Mouse (Mus musculus): ENCODE results near the gene Hmgb1. TPM values are rescaled to one million over a fixed set of nuclear protein-coding genes. Genes with fewer than 3 reads are reported as not detected.
A peak's percentile ranks its signal among the peaks of the same experiment; 100 is the strongest.

Gene Hmgb1
- polyA plus RNA-seq (2014; fragmentation: Nextera tagmentation; extraction: Ambion mirVana) = 2,008 and 2,115 TPM in 2 replicates

DNA sequence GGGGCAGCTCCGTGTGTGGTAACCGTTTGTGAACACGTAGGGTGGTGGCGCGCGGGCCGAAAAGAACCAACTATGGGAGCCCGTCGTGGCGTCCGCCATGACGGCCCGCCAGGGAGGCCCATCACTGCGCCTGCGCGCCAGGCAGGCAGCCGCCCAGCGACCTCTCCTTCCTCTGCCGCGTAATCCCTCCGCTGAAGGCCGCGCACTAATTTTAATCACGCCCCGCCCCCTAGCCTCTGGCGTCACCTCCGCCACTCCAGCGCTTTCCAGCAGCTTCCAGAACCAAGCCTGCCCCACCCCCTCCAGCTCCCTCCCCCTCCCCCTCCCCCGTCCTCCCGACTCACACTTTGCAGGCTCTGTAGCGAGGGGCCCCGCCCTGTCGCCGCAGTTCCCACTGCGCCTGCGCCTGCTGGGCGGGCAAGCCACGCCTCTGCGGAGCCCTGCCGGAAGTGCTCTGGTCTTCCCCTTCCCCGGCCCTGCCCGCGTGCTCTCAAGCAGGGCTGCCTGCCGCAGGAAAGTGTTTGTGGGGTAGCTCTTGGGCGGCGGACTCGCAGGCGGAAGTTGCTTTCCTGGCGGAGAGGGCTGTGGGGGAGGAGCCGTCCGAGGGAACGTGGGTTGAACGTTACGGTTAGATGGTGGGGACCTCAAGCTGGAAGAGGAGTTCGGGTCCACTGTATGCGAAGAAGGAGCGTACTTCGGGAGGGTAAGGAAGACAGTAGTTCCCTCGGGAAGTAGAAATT is at the start of gene Hmgb1, which contains the start of gene Uspl1:
TSS of gene Hmgb1 (minus strand) at position 386 of the 740 bp plus-strand sequence.
TSS of gene Uspl1 (plus strand) at position 247 of the 740 bp plus-strand sequence.
- Histone ChIP-seq H3K27ac (ENCODE audit: low read depth) (peak within 1 kb of the TSS; percentile 97), H3K27me3 (ENCODE audit: insufficient read depth, low read length) (no peaks in the 10 kb centered on the region), H3K9me3 (ENCODE audit: low read depth, low read length) (no peaks in the 10 kb centered on the region), H3K9ac (peak within 1 kb of the TSS; percentile 92), H3K4me1 (ENCODE audit: insufficient read depth) (peaks cover 5% of the 10 kb centered on the region; the same call in 1 of the 2 replicates), H3K36me3 (ENCODE audit: insufficient read depth) (peaks cover 9% of the 10 kb centered on the region), H3K4me3 (ENCODE audit: low read depth, low read length) (peak within 1 kb of the TSS; percentile 78), H3K4me2 (peak within 1 kb of the TSS; percentile 86)
- ATAC-seq (ENCODE audit: insufficient read depth) (peak; percentile 99), DNase-seq (peak; percentile 99)
- WGBS = under 1% methylated on average over 59 of the region's 59 CpGs
- TF ChIP-seq CTCF (IDR thresholded peaks at IDR 0.05; ENCODE audit: low read depth) = no peak; the same call in 1 of the 2 replicates

DNA sequence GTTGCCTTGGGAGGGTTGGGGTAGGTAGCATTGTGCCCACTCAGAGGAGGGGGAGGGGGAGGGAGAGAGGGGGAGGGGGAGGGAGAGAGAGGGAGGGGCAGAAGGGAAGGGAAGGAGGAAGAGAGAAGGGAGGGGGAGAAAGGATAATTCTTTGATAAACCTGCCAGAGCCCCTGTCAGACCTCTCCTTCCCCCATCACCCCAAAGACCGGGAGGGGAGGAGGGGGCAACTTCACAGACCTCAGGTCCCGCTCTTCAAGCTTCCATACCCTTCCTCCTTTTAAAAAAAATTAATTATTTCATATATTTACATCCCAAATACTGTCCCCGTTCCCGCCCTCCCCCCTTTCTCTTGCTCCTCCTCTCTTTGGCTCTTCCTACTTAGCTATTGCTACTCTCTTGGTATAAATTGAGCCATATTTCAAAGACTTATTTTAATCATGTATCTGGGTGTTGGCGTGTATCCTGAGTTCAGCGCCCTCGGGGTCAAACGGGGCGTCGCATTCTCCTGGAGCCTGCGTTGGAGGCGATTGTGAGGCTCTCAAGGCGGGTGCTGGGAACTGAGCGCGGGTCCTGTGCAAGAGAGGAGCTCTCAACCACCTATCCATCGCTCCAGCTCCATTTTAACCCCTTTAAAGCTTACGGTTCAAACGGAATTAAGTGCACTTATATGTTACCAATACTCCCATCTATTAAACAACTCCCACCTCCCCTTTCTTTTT is 45.5 kb upstream of the Hmgb1 start:
- peak overlapping the region; percentile 39 for H3K4me3 ChIP-seq (ENCODE audit: low read depth, low read length)
- no peaks in the 10 kb centered on the region for H3K36me3 ChIP-seq (ENCODE audit: insufficient read depth)
- peak; percentile 6; the same call in 1 of the 2 replicates for ATAC-seq (ENCODE audit: insufficient read depth)
- TF ChIP-seq CTCF (IDR thresholded peaks at IDR 0.05; ENCODE audit: low read depth) = no peak
- H3K4me1 ChIP-seq (ENCODE audit: insufficient read depth) = peaks cover under 1% of the 10 kb centered on the region; the same call in 1 of the 2 replicates
- H3K27me3 ChIP-seq (ENCODE audit: insufficient read depth, low read length) = no peaks in the 10 kb centered on the region
- peak overlapping the region; percentile 81 for H3K27ac ChIP-seq (ENCODE audit: low read depth)
- 63% methylated on average over 18 of the region's 18 CpGs for WGBS
- peak overlapping the region; percentile 52 for H3K9ac ChIP-seq
- peak overlapping the region; percentile 53 for H3K4me2 ChIP-seq
- DNase-seq = peak; percentile 27
- no peaks in the 10 kb centered on the region for H3K9me3 ChIP-seq (ENCODE audit: low read depth, low read length)

DNA sequence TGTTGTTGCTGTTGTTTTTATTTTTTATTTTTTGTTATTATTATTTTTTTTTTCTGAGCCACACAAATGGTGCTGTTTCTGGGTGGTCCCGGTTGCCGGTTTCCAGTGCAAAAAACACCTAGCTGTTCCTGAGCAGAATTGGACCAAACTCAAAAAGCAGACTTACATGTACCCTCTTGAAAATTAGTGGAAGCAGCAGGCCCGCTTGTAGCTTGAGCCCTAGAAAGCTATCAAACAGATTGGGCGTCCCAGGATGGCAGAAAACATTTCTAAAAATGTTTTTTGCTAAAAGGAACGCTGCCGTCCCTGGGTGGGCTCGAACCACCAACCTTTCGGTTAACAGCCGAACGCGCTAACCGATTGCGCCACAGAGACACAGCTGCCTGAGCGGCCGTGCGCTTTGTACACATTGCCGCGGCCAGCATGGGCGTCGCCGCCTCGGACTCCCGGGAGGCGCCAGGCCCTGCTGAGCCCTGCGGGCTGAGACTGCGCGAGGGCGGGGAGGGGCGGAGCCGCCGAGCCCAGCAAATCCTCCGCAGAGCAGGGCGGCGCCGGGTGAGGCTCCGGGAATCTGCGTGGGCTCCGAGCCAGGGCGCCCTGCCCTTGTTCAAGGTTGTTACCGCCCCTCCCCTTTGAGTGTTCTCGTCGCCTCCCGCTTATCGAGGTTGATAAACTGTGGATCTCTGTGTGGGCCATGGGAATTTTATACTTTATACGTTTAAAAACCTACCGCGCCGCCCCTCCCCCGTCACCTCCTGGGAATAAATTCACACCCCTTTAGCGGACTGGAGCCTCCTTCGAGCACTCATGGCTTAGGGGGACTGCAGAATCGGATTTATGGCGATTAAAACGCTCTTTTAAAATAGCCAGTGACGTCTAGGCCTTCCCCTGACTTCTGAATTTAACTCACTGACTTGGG is 44.7 kb upstream of the Hmgb1 start:
- peaks cover 9% of the 10 kb centered on the region; the same call in 1 of the 2 replicates for H3K4me1 ChIP-seq (ENCODE audit: insufficient read depth)
- no peak for TF ChIP-seq CTCF (IDR thresholded peaks at IDR 0.05; ENCODE audit: low read depth)
- H3K27ac ChIP-seq (ENCODE audit: low read depth) = peak overlapping the region; percentile 81
- H3K27me3 ChIP-seq (ENCODE audit: insufficient read depth, low read length) = no peaks in the 10 kb centered on the region
- H3K9me3 ChIP-seq (ENCODE audit: low read depth, low read length) = no peaks in the 10 kb centered on the region
- no peaks in the 10 kb centered on the region for H3K36me3 ChIP-seq (ENCODE audit: insufficient read depth)
- DNase-seq (peak; percentile 99), ATAC-seq (ENCODE audit: insufficient read depth) (peak; percentile 100)
- H3K9ac ChIP-seq = peak overlapping the region; percentile 52
- WGBS = 2% methylated on average over 55 of the region's 55 CpGs
- peak overlapping the region; percentile 39 for H3K4me3 ChIP-seq (ENCODE audit: low read depth, low read length)
- peak overlapping the region; percentile 53 for H3K4me2 ChIP-seq

GRCm38 (mm10) chr5:149224666-149225065 is 40.4 kb upstream of the Hmgb1 start:
- no peaks in the 10 kb centered on the region for H3K36me3 ChIP-seq (ENCODE audit: insufficient read depth)
- no peak for TF ChIP-seq CTCF (IDR thresholded peaks at IDR 0.05; ENCODE audit: low read depth)
- no peaks in the 10 kb centered on the region for H3K27me3 ChIP-seq (ENCODE audit: insufficient read depth, low read length)
- peaks cover 9% of the 10 kb centered on the region; the same call in 1 of the 2 replicates for H3K4me1 ChIP-seq (ENCODE audit: insufficient read depth)
- H3K4me2 ChIP-seq = peak overlapping the region; percentile 15; the same call in 1 of the 2 replicates
- H3K9ac ChIP-seq = no peak overlapping the region
- 6% methylated on average over 7 of the region's 7 CpGs for WGBS
- H3K4me3 ChIP-seq (ENCODE audit: low read depth, low read length) = no peak overlapping the region
- H3K27ac ChIP-seq (ENCODE audit: low read depth) = no peak overlapping the region
- DNase-seq = peak; percentile 46
- no peak for ATAC-seq (ENCODE audit: insufficient read depth)
- no peaks in the 10 kb centered on the region for H3K9me3 ChIP-seq (ENCODE audit: low read depth, low read length)

DNA sequence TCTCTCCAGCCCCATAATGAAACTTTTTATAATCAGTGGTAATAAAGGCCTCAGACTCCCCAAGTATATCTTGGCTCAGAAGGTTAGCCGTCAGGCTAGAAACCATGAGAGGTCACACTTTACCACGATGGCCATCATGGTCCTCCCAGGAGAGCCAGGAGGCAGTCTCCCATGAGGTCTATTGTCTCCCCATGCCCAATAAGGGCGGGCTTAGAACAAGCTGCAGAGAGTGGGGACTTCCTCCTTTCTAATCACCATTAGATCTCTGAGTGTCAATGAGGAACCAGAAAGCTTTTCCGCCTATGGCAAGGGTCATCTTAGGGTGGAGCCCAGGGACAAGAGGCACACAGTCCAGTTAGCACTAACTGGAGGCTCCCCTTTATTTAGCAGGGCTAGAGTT is 37.1 kb upstream of the Hmgb1 start:
- H3K9me3 ChIP-seq (ENCODE audit: low read depth, low read length) = no peaks in the 10 kb centered on the region; the same call in 1 of the 2 replicates
- ATAC-seq (ENCODE audit: insufficient read depth) (no peak), DNase-seq (no peak)
- H3K36me3 ChIP-seq (ENCODE audit: insufficient read depth) = peaks cover 13% of the 10 kb centered on the region; the same call in 1 of the 2 replicates
- no peak overlapping the region for H3K4me2 ChIP-seq
- WGBS = 79% methylated on average over 4 of the region's 4 CpGs
- TF ChIP-seq CTCF (IDR thresholded peaks at IDR 0.05; ENCODE audit: low read depth) = no peak
- no peaks in the 10 kb centered on the region for H3K27me3 ChIP-seq (ENCODE audit: insufficient read depth, low read length)
- H3K4me1 ChIP-seq (ENCODE audit: insufficient read depth) = peaks cover 9% of the 10 kb centered on the region; the same call in 1 of the 2 replicates
- H3K9ac ChIP-seq = no peak overlapping the region
- no peak overlapping the region for H3K4me3 ChIP-seq (ENCODE audit: low read depth, low read length)
- no peak overlapping the region for H3K27ac ChIP-seq (ENCODE audit: low read depth)

GRCm38 (mm10) chr5:149219493-149219892 is 35.2 kb upstream of the Hmgb1 start:
- H3K36me3 ChIP-seq (ENCODE audit: insufficient read depth) = peaks cover 31% of the 10 kb centered on the region
- no peaks in the 10 kb centered on the region; the same call in 1 of the 2 replicates for H3K9me3 ChIP-seq (ENCODE audit: low read depth, low read length)
- H3K9ac ChIP-seq = no peak overlapping the region
- DNase-seq (no peak), ATAC-seq (ENCODE audit: insufficient read depth) (no peak)
- no peak for TF ChIP-seq CTCF (IDR thresholded peaks at IDR 0.05; ENCODE audit: low read depth)
- peaks cover 6% of the 10 kb centered on the region; the same call in 1 of the 2 replicates for H3K4me1 ChIP-seq (ENCODE audit: insufficient read depth)
- no peaks in the 10 kb centered on the region for H3K27me3 ChIP-seq (ENCODE audit: insufficient read depth, low read length)
- no peak overlapping the region for H3K4me2 ChIP-seq
- no peak overlapping the region for H3K27ac ChIP-seq (ENCODE audit: low read depth)
- 71% methylated on average over 3 of the region's 3 CpGs for WGBS
- no peak overlapping the region for H3K4me3 ChIP-seq (ENCODE audit: low read depth, low read length)

Measured in lung, embryonic 14.5 days (tissue).